Mouse (Mus musculus) thymus, postnatal 25 days (tissue): ENCODE data around the gene Ppm1k.
"Not testable (repeated sequence)": the region's sequence is repeated elsewhere in the genome, so short reads cannot be mapped to it uniquely, and the experiment has no call there.

ENCODE experiments used
- DNase-seq: peaks from one replicate; pipeline ENCODE4 v3.0.0; 2022

Gene Ppm1k

DNA sequence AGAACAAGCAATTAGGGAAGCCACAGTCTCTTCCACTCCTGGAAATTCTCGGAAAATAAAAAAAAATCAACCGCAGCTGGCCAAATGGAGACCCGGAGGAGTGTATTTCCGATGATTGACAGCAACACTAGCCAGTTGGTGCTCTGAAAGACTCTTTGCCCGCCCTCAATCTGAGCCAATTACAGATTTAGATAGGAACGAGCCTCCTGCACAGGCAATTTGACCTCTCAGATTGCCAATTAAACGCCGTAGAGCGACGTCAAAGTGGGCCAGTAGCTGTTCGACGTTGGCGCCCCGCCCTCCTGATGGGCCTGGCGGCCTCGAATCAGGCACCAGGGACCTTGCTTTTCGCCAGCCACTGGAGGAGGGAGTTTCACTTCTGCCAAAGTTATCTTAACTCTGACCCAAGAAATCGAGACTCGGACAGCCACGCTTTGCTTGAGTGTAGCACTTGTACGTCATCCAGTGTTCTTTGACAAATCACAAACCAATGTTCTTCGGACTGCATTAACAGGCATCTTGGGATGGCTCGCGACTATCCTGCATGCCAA, at the start of gene Ppm1k:
Gene Ppm1k (minus strand): TSS at position 83 of the 551 bp plus-strand sequence.
- peak; percentile 96 for DNase-seq

- DNase-seq: peak; percentile 36
These were observed 47.1 kb upstream of the Ppm1k start for GRCm38 (mm10) chr6:57582356-57582755.

DNA sequence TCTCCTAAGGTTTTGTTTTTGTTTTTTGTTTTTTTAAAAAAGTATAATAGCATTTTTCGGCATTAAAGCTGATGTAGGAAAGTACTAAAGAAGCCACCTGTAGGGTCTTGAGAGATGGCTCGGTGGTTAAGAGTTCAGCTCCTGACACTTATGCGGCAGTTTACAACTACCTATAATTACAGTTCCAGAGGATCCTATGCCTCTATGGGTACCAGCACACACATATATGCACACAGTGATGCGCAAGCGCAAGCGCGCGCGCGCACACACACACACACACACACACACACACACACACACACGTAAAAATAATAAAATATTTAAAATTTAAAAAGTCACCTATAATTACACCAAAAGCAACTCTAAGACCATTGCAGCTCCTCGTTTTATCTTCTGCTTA, 46.3 kb upstream of the Ppm1k start:
- DNase-seq: no peak

DNA sequence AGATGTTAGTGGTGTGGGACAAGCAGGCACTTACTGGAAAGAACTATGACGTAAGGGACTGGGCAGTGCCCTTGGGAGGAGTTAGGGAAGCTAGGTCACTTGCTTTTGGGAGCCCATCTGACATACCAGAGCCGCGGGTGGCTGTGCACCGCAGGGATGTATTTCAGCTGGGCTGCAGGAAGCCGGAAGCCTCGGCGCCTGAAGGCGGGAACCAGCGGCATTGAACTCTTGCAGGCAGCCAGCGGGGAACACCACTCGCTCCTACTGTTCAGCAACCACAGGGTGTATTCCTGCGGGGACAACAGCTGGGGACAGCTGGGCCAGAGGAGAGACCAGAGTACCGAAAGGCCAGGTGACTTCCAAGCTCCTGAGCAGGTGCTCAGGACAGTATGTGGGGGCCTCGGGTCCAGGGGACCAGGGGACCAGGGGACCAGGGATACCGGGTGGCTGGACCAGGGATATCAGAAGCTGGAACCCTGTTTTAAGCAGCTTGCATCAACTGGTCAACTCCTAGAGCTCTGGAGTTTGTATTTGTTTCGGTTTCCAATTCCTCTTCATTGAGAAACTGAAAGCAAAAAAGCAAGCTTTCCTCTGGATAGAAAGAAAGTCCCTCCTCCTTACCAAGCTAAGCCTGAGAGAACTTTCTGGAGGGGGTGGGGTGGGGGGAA, 45.7 kb upstream of the Ppm1k start, which contains the start of gene Herc6:
Gene Herc6 (plus strand): TSS at position 120 of the 668 bp plus-strand sequence.
- peak; percentile 76 for DNase-seq

DNA sequence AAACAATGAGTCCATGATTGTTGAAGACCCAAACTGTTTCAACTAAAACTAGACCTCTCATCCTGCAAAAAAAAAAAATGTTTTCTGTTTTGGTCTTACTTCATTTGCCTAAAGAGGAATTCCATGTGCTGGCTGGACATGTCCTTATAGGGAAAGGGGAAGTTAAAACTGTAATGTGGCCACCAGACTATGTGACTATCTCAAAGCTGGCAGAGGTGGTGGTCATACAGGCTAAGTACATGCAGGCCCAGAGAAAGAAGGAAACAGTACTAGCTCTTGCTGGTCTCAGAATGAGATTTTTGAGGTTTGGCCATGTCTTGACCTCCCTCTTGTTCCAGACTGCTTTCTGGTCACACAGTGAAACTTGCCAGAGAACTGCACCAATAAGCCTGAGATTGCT, 36.3 kb upstream of the Ppm1k start:
- DNase-seq: no peak

- DNase-seq: peak; percentile 46
These were observed 35.1 kb upstream of the Ppm1k start for GRCm38 (mm10) chr6:57570170-57570974.

DNA sequence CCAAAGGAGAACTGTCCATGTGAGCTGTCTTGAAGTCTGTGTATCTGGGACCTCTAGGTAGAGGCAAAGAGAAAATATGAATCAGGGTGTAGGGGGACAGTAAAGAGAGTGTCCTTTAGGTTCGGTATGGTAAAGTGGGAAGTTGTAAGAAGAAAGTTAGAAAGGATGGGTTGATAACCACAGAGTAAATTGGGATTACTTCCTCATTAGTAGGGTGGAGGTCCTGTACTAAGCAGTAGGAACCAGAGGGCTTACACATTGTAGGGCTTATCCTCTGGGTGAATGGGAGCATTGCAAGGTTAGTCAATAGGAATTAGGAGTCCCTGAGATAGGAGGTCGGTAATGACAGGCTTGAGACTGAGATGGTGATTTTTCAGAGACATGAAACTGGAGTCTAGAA, 32.4 kb upstream of the Ppm1k start:
- no peak for DNase-seq

- DNase-seq: no peak
These were observed 30.2 kb upstream of the Ppm1k start for GRCm38 (mm10) chr6:57565452-57565851.

DNA sequence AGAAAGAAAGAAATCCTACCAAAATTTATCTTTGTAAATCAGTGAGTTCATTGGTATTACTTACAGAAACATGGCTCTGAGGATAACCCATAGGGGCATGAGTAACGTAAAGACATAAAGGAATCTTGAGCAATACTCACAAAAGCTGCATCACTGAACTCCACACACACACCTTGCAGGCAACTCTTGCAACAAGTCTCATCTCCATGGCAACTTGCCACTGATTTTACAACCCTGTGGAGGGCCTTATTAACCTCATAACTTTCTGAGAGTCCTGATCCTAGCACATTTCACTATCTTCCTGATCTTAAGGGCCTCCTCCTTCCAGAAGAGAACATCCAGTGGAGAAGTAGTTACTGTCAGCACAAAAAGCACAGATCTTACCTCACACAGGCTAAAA, 28.2 kb upstream of the Ppm1k start:
- no peak for DNase-seq

DNA sequence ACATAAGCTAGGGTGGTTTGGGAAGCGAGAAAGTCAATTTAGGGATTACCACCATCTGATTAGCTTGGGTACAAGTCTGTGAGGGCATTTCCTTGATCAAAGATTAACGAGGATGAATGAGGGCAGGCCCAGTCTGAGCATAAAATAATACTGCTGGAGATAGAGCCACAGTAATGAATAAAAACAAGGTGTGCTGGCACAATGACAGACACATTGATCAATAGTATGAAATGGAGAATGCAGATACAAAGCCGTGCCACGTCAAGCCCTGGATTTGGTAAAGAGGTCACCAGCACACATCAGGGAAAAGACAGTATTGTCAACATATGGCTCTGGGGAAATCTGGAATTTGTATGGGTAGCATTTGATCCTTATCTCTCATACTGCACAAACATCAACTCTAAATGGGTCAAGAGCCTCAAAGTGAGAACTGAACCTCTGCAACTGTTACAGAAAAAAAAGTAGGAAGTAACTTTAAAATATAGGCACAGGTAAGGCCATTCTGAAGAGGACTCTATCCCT, 22.6 kb upstream of the Ppm1k start:
- no peak for DNase-seq

DNA sequence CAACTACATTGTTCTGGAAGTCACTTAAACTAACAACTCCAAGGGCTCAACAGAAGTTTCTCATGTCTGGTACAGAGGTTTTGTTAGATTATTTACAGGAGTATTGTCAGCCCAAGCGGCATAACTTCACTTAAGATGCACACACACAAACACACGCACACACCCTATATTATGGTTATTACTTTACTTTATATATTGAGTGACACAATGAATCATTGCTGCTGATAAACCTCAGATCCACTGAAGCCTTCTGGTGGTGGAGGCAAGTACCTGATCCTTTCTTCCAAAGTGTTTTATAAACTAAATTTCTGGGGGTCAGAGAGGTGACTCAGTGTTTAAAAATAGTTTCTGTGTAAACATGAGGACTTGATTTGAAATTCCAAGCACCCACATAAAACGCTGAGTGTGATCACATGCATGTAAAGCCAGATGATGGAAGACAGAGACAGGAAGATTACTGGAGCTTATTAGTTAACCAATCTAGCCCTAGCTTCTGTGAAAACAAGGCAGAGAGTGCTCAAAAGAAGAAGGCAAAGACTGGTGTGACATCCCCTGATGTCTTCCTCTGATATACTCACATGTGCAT, 16.0 kb upstream of the Ppm1k start:
- no peak for DNase-seq

- no peak for DNase-seq
These were observed 9.6 kb upstream of the Ppm1k start for GRCm38 (mm10) chr6:57544866-57545265.

DNA sequence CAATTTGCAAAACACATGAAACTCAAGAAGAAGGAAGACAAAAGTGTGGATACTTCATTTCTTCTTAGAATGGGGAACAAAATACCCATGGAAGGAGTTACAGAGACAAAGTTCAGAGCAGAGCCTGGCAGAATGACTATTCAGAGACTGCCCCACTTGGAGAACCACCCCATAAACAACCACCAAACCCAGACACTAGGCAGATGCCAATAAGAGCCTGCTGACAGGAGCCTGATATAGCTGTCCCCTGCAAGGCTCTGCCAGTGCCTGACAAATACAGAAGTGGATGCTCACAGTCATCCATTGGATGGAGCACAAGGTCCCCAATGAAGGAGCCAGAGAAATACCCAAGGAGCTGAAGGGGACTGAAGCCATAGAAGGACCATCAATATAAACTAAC, 8.3 kb upstream of the Ppm1k start:
- DNase-seq: not testable (repeated sequence)

DNA sequence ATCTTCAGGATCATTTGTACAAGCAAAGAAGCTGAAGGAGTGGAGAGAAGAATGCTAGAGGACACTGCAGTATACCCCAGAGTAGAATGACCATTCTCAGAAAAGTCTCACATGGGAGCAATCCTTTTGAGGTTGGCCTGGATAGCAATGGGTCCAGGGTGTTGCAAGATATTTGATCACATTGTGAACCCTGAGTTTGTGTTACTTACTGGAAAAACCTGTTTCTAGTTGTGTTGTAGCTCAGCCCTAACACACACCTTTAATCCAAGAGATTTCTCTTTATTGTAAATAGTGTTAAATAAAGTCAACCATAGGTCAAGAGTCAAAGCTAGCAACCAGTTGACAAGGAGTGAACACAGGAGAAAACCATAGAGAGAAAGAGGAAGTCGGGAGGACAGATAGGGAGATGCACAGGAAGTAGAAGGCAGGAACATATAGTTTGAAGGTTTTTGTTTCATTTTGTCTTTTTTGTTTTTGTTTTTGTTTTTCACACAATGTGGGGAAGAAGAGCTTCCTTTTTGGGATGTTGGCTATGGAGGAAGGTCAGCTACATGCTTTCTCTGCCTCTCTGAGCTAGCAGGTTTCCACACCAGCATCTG, 6.6 kb upstream of the Ppm1k start:
- DNase-seq: no peak

DNA sequence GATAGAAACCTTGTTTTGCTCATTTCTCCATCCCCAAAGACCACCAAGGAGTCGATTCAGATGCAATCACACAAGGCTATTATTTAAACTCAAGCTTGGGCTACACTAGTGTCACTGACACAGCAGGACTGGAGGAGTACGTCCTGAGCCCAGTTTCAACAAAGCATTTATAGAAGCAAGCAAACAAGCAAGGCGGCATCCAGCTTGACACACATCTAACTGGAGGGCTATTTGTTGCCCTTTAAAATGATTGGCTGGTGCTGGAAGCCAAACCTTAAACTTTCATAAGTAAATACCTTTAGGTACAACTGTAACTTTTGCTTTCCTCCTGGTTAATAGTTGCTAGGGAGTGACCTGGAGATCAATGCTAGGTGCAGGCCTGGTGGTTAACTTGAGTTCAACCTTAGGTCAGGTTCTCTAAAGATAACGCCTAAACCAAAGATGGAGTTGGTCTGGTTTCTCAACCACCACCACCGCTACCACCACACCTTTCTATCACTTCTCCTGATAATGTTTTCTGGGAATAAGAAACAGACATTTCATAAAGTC, 5.8 kb upstream of the Ppm1k start:
- DNase-seq: no peak

- no peak for DNase-seq
These were observed 2.6 kb upstream of the Ppm1k start for GRCm38 (mm10) chr6:57537887-57538286.

DNA sequence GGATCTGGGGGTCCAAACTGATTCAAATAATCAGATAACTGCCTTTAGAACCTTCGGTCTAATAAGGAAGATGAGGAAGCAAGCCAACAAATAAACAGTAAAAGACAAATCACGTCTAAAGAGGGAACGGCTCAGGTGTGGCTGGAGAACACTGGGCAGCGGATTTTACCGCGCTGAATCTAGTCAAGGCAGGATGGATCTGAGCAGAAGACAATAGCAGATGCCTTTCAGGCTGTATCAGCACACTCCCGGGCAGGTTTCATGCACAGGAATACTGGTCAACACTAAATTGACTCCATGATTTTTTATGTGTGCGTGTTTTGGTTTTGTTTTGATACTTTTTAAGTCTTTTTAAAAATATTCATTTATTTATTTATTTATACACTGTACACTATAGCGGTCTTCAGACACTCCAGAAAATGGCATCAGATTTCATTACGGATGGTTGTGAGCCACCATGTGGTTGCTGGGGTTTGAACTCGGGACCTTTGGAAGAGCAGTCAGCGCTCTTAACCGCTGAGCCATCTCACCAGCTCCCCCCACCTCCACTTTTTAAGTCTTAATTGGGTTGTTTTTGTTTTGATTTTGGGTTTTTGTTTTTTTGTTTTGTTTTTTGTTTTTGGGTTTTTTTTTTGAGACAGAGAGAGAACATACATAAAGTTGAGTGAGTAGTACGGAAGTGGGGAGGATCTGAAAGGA, 852 bp upstream of the Ppm1k start:
- DNase-seq: peak; percentile 28

GRCm38 (mm10) chr6:57534611-57535286, 519 bp downstream of the Ppm1k start:
- DNase-seq: peak; percentile 62

DNA sequence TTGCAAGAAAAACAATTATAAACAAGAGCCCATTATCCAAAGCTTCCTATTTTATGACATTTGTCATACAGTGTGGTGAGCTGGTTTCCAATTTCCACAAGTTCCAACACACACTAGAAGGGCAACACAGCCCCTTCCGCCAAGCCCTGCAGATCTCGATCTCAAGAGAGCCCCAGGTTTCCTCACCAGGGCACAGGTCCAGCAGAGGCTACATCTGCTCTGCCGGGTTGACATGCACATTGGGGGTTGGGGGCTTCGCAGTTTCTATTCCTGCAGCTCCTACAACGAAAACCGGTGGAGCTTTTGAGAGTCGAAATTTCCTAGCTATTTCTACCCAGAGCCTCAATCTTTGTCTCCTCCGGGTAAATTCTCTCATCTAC, 1.0 kb downstream of the Ppm1k start:
- peak; percentile 36 for DNase-seq

- no peak for DNase-seq
These were observed 1.9 kb downstream of the Ppm1k start for GRCm38 (mm10) chr6:57533410-57533809.

- DNase-seq: no peak
These were observed 3.2 kb downstream of the Ppm1k start for GRCm38 (mm10) chr6:57532022-57532421.
